Mouse (Mus musculus): ENCODE measurements at regions not wholly inside any gene's neighbourhood (a gene's known extent, or its start where the extent isn't known, plus 50 kb on each side); places are given as distances from the start of the nearest gene placed in this dataset.

DNA sequence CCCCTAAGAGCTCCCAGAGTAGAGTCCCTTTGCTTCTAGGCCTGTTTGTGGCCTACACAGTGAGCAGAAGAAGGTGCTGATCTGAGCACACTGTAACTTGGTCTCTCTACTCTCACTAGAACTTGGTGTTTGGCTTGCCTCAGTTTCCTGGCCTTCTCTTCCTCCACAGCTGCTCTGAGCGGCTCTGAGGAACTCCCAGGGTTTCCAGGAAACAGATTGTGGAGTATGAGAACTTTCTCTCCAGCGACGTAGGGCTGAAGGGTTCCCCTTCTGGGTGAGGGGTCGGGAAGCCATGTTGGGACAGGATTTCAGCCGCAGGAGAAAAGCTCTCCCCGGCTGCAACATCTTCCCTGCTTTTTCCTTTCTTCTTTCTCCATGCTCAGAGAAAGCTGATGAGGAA, 117.5 kb downstream of the Gadd45g start:
- H3K4me3 ChIP-seq (ENCODE audit: control insufficient read depth, low read depth, low read length), result no peak overlapping the region
- no peak overlapping the region for H3K27ac ChIP-seq (ENCODE audit: control insufficient read depth, insufficient read depth, low read depth, low read length)
- H3K36me3 ChIP-seq (ENCODE audit: control insufficient read depth, insufficient read depth, low read length), result no peaks in the 10 kb centered on the region

DNA sequence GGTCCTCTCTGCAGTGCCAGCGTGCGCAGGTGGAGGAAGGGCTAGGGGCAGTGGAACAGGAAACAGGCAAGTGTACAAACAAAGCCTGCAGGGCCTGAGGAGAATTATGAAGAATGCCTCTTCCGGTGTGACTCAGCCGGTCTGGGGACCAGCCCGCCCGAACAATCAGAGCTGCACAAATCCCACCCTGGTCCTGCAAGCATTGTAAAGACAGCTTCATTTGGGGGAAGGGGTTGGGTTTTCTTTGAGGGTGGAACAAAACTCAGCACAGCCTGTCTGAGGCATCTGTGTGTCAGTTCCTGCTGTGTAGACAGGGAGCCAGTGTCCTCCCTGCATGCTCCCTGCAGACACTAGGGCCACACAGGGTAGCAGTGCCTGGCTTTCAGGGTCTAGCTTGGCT, 117.9 kb downstream of the Gadd45g start:
- H3K27me3 ChIP-seq (ENCODE audit: control insufficient read depth, insufficient read depth, low read length), result no peaks in the 10 kb centered on the region
- H3K4me3 ChIP-seq (ENCODE audit: control insufficient read depth, low read depth, low read length), result no peak overlapping the region
- H3K27ac ChIP-seq (ENCODE audit: control insufficient read depth, insufficient read depth, low read depth, low read length), result no peak overlapping the region
- H3K4me1 ChIP-seq (ENCODE audit: control insufficient read depth, insufficient read depth, low read length), result no peaks in the 10 kb centered on the region; the same call in 1 of the 2 replicates
- no peaks in the 10 kb centered on the region for H3K36me3 ChIP-seq (ENCODE audit: control insufficient read depth, insufficient read depth, low read length)
- no peak for TF ChIP-seq CTCF (IDR thresholded peaks at IDR 0.05; ENCODE audit: control insufficient read depth, insufficient read depth, insufficient replicate concordance, low read depth, low read length)

More for the DNA sequence above, 117.5 kb downstream of the Gadd45g start:
- Histone ChIP-seq H3K27me3 (ENCODE audit: control insufficient read depth, insufficient read depth, low read length) (no peaks in the 10 kb centered on the region), H3K4me1 (ENCODE audit: control insufficient read depth, insufficient read depth, low read length) (no peaks in the 10 kb centered on the region; the same call in 1 of the 2 replicates)
- TF ChIP-seq POLR2A (IDR thresholded peaks at IDR 0.05; ENCODE audit: control insufficient read depth, low read depth, low read length) (no peak), CTCF (IDR thresholded peaks at IDR 0.05; ENCODE audit: control insufficient read depth, insufficient read depth, insufficient replicate concordance, low read depth, low read length) (no peak)

DNA sequence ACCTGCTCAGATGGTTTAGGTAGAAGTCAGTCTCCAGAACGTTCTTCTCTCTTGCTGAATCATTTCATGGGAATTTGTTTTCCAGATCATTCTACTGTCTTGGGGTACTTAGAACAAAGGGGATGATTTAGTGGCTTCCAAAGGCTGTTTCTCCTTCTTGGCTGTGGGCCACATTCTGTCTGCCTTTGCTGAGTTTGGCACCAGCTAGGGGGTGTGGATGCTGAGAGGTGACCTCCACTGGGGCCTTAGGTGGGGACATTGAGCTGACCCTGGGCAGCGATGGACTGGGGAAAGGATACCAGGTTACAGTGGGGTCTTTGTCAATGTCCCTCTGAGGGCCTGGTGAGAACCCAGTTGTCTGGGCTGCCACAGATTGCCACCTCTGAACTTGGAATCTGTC, 118.4 kb downstream of the Gadd45g start:
- Histone ChIP-seq H3K4me3 (ENCODE audit: control insufficient read depth, low read depth, low read length) (no peak overlapping the region), H3K4me1 (ENCODE audit: control insufficient read depth, insufficient read depth, low read length) (no peaks in the 10 kb centered on the region; the same call in 1 of the 2 replicates), H3K27ac (ENCODE audit: control insufficient read depth, insufficient read depth, low read depth, low read length) (no peak overlapping the region), H3K27me3 (ENCODE audit: control insufficient read depth, insufficient read depth, low read length) (no peaks in the 10 kb centered on the region), H3K36me3 (ENCODE audit: control insufficient read depth, insufficient read depth, low read length) (no peaks in the 10 kb centered on the region)
- TF ChIP-seq CTCF (IDR thresholded peaks at IDR 0.05; ENCODE audit: control insufficient read depth, insufficient read depth, insufficient replicate concordance, low read depth, low read length) (no peak), POLR2A (IDR thresholded peaks at IDR 0.05; ENCODE audit: control insufficient read depth, low read depth, low read length) (no peak)

DNA sequence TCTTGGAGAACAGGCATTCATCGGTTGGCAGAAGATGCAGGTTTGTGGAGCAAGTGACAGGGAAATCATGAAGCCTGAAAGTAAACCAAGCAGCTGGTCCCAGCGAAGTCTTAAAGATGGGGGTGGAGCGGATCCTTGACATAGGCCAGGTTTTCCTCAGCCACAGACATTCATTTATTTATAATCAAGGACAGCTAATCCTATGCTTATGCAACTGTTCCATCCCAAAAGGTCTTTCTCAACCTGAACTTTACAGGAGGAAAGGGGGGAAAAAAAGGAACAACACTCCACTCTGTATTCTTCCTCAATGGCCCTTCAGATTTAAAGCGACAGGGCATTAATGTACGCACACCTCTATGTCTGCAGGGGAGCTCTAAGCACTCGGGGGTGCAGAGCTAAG, 121.6 kb downstream of the Gadd45g start:
- TF ChIP-seq CTCF (IDR thresholded peaks at IDR 0.05; ENCODE audit: control insufficient read depth, insufficient read depth, insufficient replicate concordance, low read depth, low read length), result no peak
- TF ChIP-seq POLR2A (IDR thresholded peaks at IDR 0.05; ENCODE audit: control insufficient read depth, low read depth, low read length), result no peak
- H3K27ac ChIP-seq (ENCODE audit: control insufficient read depth, insufficient read depth, low read depth, low read length), result no peak overlapping the region
- no peaks in the 10 kb centered on the region for H3K27me3 ChIP-seq (ENCODE audit: control insufficient read depth, insufficient read depth, low read length)
- no peaks in the 10 kb centered on the region for H3K4me1 ChIP-seq (ENCODE audit: control insufficient read depth, insufficient read depth, low read length)
- H3K4me3 ChIP-seq (ENCODE audit: control insufficient read depth, low read depth, low read length), result peak overlapping the region; percentile 22
- H3K36me3 ChIP-seq (ENCODE audit: control insufficient read depth, insufficient read depth, low read length), result no peaks in the 10 kb centered on the region

DNA sequence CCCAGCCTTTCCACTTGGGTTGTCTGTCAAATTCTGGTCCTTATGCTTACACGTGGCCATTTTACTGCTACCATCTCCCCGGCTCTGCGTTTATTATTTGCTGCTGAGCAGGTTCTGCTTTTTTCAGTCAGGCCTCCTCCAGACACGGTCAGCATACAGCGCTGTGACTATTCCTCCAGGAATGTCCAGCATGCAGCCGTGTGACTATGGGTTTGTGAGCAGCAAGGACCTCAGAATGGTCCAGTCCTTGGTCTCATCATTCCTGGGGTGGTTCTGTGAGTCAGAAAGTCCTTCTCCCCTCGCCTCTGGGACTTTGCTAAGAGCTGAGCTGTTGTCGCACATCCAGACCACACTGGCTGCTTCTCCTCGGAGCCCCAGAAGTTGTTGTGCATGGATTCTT, 122.3 kb downstream of the Gadd45g start:
- no peaks in the 10 kb centered on the region for H3K4me1 ChIP-seq (ENCODE audit: control insufficient read depth, insufficient read depth, low read length)
- TF ChIP-seq CTCF (IDR thresholded peaks at IDR 0.05; ENCODE audit: control insufficient read depth, insufficient read depth, insufficient replicate concordance, low read depth, low read length) (no peak), POLR2A (IDR thresholded peaks at IDR 0.05; ENCODE audit: control insufficient read depth, low read depth, low read length) (no peak)
- H3K27me3 ChIP-seq (ENCODE audit: control insufficient read depth, insufficient read depth, low read length), result no peaks in the 10 kb centered on the region
- H3K27ac ChIP-seq (ENCODE audit: control insufficient read depth, insufficient read depth, low read depth, low read length), result no peak overlapping the region
- H3K36me3 ChIP-seq (ENCODE audit: control insufficient read depth, insufficient read depth, low read length), result no peaks in the 10 kb centered on the region
- H3K4me3 ChIP-seq (ENCODE audit: control insufficient read depth, low read depth, low read length), result no peak overlapping the region

DNA sequence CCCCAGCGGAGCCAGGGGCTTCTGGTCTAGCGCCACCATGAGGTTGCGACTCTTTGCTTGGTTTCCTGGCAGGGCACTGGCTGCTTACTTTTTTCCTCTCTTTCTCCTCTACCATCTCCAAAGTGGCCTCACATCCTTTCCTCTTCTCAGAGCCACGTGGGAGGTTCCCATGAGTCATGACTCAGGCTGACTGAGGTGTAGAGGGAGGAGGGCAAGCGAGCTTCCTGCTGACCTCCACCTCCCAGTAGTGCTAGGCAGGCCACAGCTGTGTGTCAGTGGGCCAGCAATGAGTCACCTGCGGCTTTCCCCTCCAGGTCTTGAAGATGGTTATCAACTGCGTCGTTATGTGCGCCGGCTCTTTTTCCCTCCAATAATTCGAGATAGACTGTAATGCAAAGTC, 123.6 kb downstream of the Gadd45g start:
- Histone ChIP-seq H3K27me3 (ENCODE audit: control insufficient read depth, insufficient read depth, low read length) (no peaks in the 10 kb centered on the region), H3K27ac (ENCODE audit: control insufficient read depth, insufficient read depth, low read depth, low read length) (no peak overlapping the region), H3K36me3 (ENCODE audit: control insufficient read depth, insufficient read depth, low read length) (no peaks in the 10 kb centered on the region), H3K4me3 (ENCODE audit: control insufficient read depth, low read depth, low read length) (no peak overlapping the region), H3K4me1 (ENCODE audit: control insufficient read depth, insufficient read depth, low read length) (no peaks in the 10 kb centered on the region)
- TF ChIP-seq CTCF (IDR thresholded peaks at IDR 0.05; ENCODE audit: control insufficient read depth, insufficient read depth, insufficient replicate concordance, low read depth, low read length), result no peak
- no peak for TF ChIP-seq POLR2A (IDR thresholded peaks at IDR 0.05; ENCODE audit: control insufficient read depth, low read depth, low read length)

DNA sequence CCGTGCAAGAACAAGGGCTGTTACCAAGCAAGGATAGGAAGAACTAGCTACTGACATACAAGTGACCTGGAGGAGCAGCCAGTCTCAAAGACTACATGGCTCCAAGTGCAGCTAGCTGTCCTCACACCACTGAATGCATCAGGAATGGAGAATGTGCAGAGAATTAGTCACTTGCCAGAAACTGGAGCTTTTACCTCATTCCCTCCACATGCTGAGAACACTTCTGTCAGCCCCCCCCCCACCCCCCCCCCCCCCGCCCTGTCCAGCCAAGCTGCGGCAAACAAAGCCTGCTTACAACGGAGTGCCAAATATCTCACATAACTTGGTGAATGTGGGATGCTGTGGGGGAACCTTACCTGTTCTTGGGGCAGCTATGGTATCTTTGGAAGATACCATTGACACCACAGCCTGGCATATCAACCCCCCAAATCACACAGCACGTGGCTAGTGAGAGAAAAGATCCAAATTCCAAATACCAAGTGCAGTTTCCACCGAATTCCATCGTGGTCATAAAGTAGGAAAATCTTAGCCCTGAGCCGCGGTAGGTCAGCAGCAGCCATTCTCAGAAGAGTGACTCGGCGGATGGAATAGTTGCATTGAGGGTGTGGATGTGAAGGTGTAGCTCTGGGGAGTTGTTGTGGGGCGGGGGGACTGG, 126.3 kb downstream of the Gadd45g start:
- Histone ChIP-seq H3K4me1 (ENCODE audit: control insufficient read depth, insufficient read depth, low read length) (no peaks in the 10 kb centered on the region), H3K27ac (ENCODE audit: control insufficient read depth, insufficient read depth, low read depth, low read length) (no peak overlapping the region), H3K4me3 (ENCODE audit: control insufficient read depth, low read depth, low read length) (no peak overlapping the region), H3K27me3 (ENCODE audit: control insufficient read depth, insufficient read depth, low read length) (no peaks in the 10 kb centered on the region), H3K36me3 (ENCODE audit: control insufficient read depth, insufficient read depth, low read length) (no peaks in the 10 kb centered on the region)
- TF ChIP-seq POLR2A (IDR thresholded peaks at IDR 0.05; ENCODE audit: control insufficient read depth, low read depth, low read length) (no peak), CTCF (IDR thresholded peaks at IDR 0.05; ENCODE audit: control insufficient read depth, insufficient read depth, insufficient replicate concordance, low read depth, low read length) (no peak)

DNA sequence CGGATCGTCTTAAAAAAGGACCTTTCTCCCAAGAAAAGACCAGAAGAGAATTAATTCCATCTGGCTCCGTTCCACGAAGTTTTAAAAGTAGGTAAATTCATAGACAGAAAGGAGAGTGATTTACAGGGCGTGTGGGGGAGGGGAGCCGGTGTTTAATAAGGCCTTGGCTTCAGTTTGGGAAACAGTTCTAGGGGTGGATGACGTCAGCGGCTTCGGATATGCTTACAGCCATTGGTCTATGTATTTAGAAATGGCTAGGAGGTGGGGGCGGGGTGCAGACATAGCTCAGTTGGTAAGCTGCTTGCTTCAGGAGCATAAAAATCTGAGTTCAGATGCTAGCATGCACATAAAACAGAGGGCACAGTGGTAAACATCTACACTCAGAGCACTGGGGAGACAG, 127.0 kb downstream of the Gadd45g start:
- no peaks in the 10 kb centered on the region for H3K36me3 ChIP-seq (ENCODE audit: control insufficient read depth, insufficient read depth, low read length)
- no peak overlapping the region for H3K4me3 ChIP-seq (ENCODE audit: control insufficient read depth, low read depth, low read length)
- no peaks in the 10 kb centered on the region for H3K27me3 ChIP-seq (ENCODE audit: control insufficient read depth, insufficient read depth, low read length)
- no peak overlapping the region for H3K27ac ChIP-seq (ENCODE audit: control insufficient read depth, insufficient read depth, low read depth, low read length)
- H3K4me1 ChIP-seq (ENCODE audit: control insufficient read depth, insufficient read depth, low read length), result no peaks in the 10 kb centered on the region
- TF ChIP-seq POLR2A (IDR thresholded peaks at IDR 0.05; ENCODE audit: control insufficient read depth, low read depth, low read length) (no peak), CTCF (IDR thresholded peaks at IDR 0.05; ENCODE audit: control insufficient read depth, insufficient read depth, insufficient replicate concordance, low read depth, low read length) (no peak)
